In genomic region chr13:30544856-30545604, GRCm38 (mm10) we compare ENCODE assay signal across 8 mouse cellular contexts. TPM values are rescaled to one million over a fixed set of nuclear protein-coding genes. Genes with fewer than 3 reads are reported as not detected.
DNase-seq lines count a peak whose midpoint lies in the region; ATAC-seq and TF ChIP-seq lines count a peak whose summit lies in the region.

Gene Uqcrfs1, minus strand, starts transcription at chr13:30545362.

- in situ Hi-C loops in Patski (cut with MboI; ENCODE audit: low pct_unique_long_range_greater_than_20kb), result loop anchor here (25.0 kb wide), 1 partner anchor 683 kb away; the partner anchor contains the start of gene Cdkal1

- H3K4me2 ChIP-seq in hindbrain, embryonic 13.5 days, result peak within 1 kb of the TSS; percentile 84

- peak within 1 kb of the TSS; percentile 89 for H3K27ac ChIP-seq in hindbrain, embryonic 13.5 days

- peaks cover 7% of the 10 kb centered on the region for H3K36me3 ChIP-seq in hindbrain, embryonic 13.5 days

- H3K9me3 ChIP-seq in hindbrain, embryonic 13.5 days, result no peaks in the 10 kb centered on the region

- H3K27me3 ChIP-seq in Patski, result peaks cover 2% of the 10 kb centered on the region
- no peaks in the 10 kb centered on the region for H3K27me3 ChIP-seq in hindbrain, embryonic 13.5 days

- DNase-seq in Patski (ENCODE audit: low read depth, low spot score), result peak; percentile 76
- DNase-seq in cerebellum, postnatal 14 days, result peak; percentile 99
- peak; percentile 91 to 97 for DNase-seq in frontal cortex, postnatal 14 days (ENCODE audit: low spot score in 2 of 2)
- DNase-seq in layer of hippocampus, postnatal 25 days (ENCODE audit: extremely low spot score in 1 of 2, low spot score in 1 of 2), result peak; percentile 97
- DNase-seq in lung, postnatal 25 days (ENCODE audit: low spot score), result peak; percentile 98
- DNase-seq in retina, embryonic 14.5 days (ENCODE audit: low spot score), result peak; percentile 96
- DNase-seq in thymus, postnatal 4 days, result peak; percentile 100

- under 1% methylated on average over 82 of the region's 82 CpGs for WGBS in hindbrain, embryonic 13.5 days

- H3K4me3 ChIP-seq in hindbrain, embryonic 13.5 days, result peak within 1 kb of the TSS; percentile 99

- CTCF ChIA-PET in Patski (lab: Charles Lee), result no interaction called here

- peaks cover 21% of the 10 kb centered on the region for H3K4me1 ChIP-seq in hindbrain, embryonic 13.5 days (replicated peaks)

- H3K9ac ChIP-seq in hindbrain, embryonic 13.5 days, result peak within 1 kb of the TSS; percentile 98

- TF ChIP-seq CTCF in Patski (IDR thresholded peaks at IDR 0.05), result no peak

- POLR2A ChIA-PET in Patski (lab: Charles Lee), result interaction anchor here (0.6 kb wide), 2 partner anchors 18 to 1086 kb away, joined by 3 to 5 read pairs; no protein-coding TSS in a partner anchor

- ATAC-seq in Patski, result peak; percentile 85
- peak; percentile 100 for ATAC-seq in hindbrain, embryonic 13.5 days (ENCODE audit: low FRiP score)

RNA-seq across cellular contexts. Expression of gene Uqcrfs1, which starts in this region (rescaled TPM):
- polyA plus RNA-seq in Patski (2021), result 277 TPM
- 275 and 283 TPM in 2 replicates for polyA plus RNA-seq in hindbrain, embryonic 13.5 days (2015; fragmentation: Nextera tagmentation; extraction: Ambion mirVana)
- 100 to 1,000 TPM; 151 to 175 TPM for total RNA-seq in layer of hippocampus, postnatal 25 days (2021)

Comparison
In these comparisons a context has a peak if more than half of its experiments do, and no peak if none do; other contexts are left out.
1. Peak in every context shown above with its lines: DNase-seq, ATAC-seq, H3K4me3 ChIP-seq and H3K27ac ChIP-seq.